In genomic region chr16:86604166-86604565, GRCm38 (mm10) we compare ENCODE assay signal across 10 mouse cellular contexts.
DNase-seq lines count a peak whose midpoint lies in the region; ATAC-seq and TF ChIP-seq lines count a peak whose summit lies in the region.
"Had no signal": no experiment of that assay in that cellular context is flagged by ENCODE, and none has a peak within 500 bp of the region (broad histone marks: within the 10 kb centered on the region; RNA-seq: fewer than 3 reads in every experiment).

No protein-coding gene starts in this region.

- no peaks in the 10 kb centered on the region for H3K4me1 ChIP-seq in forebrain, postnatal 0 days (ENCODE audit: insufficient read depth)
- no peaks in the 10 kb centered on the region for H3K4me1 ChIP-seq in forebrain, embryonic 13.5 days
- no peaks in the 10 kb centered on the region for H3K4me1 ChIP-seq in intestine, postnatal 0 days (replicated peaks; ENCODE audit: control insufficient read depth, insufficient read depth, low read length)
- H3K4me1 ChIP-seq: hindbrain, embryonic 15.5 days had no signal

- WGBS in forebrain, postnatal 0 days = 48% methylated on average over 7 of the region's 7 CpGs
- 62% methylated on average over 7 of the region's 7 CpGs for WGBS in forebrain, embryonic 13.5 days
- WGBS in intestine, postnatal 0 days = 40% methylated on average over 7 of the region's 7 CpGs

- no peaks in the 10 kb centered on the region for H3K27me3 ChIP-seq in forebrain, postnatal 0 days (ENCODE audit: insufficient read depth, low read length)
- no peaks in the 10 kb centered on the region for H3K27me3 ChIP-seq in forebrain, embryonic 13.5 days
- H3K27me3 ChIP-seq in intestine, postnatal 0 days (replicated peaks; ENCODE audit: control insufficient read depth, insufficient read depth, low read length) = no peaks in the 10 kb centered on the region
- H3K27me3 ChIP-seq: CH12.LX; hindbrain, embryonic 15.5 days had no signal

- DNase-seq in forebrain, postnatal 0 days = peak; percentile 1
- DNase-seq in left cerebral cortex, postnatal 4 days = peak; percentile 54
- DNase-seq in left cerebral cortex, postnatal 36 days (ENCODE audit: low spot score in 2 of 2) = no peak
- DNase-seq in brain, adult 2 months (ENCODE audit: low read depth, low spot score) = peak; percentile 5
- peak; percentile 4 to 5 for DNase-seq in kidney, postnatal 4 days

- no peak overlapping the region for H3K4me3 ChIP-seq in forebrain, postnatal 0 days (ENCODE audit: low read depth, low read length)
- no peak overlapping the region for H3K4me3 ChIP-seq in forebrain, embryonic 13.5 days
- H3K4me3 ChIP-seq in intestine, postnatal 0 days (ENCODE audit: low read depth, low read length) = no peak overlapping the region
- H3K4me3 ChIP-seq: hindbrain, embryonic 15.5 days had no signal

- H3K36me3 ChIP-seq in forebrain, postnatal 0 days (ENCODE audit: insufficient read depth) = no peaks in the 10 kb centered on the region
- H3K36me3 ChIP-seq in forebrain, embryonic 13.5 days (ENCODE audit: poor library complexity, severe bottlenecking) = no peaks in the 10 kb centered on the region
- H3K36me3 ChIP-seq in intestine, postnatal 0 days (ENCODE audit: control insufficient read depth, insufficient read depth) = no peaks in the 10 kb centered on the region
- H3K36me3 ChIP-seq: hindbrain, embryonic 15.5 days had no signal

- no peak overlapping the region for H3K27ac ChIP-seq in forebrain, postnatal 0 days (ENCODE audit: low read depth, low read length)
- no peak overlapping the region for H3K27ac ChIP-seq in forebrain, embryonic 13.5 days
- no peak overlapping the region for H3K27ac ChIP-seq in intestine, postnatal 0 days (ENCODE audit: low read depth, low read length)
- H3K27ac ChIP-seq: hindbrain, embryonic 15.5 days; liver, embryonic 14.5 days had no signal

- no peak overlapping the region for H3K9ac ChIP-seq in forebrain, postnatal 0 days
- no peak overlapping the region for H3K9ac ChIP-seq in forebrain, embryonic 13.5 days
- H3K9ac ChIP-seq in intestine, postnatal 0 days (ENCODE audit: low read depth, low read length) = no peak overlapping the region
- H3K9ac ChIP-seq: hindbrain, embryonic 15.5 days; liver, embryonic 14.5 days had no signal

- H3K4me2 ChIP-seq in forebrain, postnatal 0 days (ENCODE audit: low read depth) = no peak overlapping the region
- H3K4me2 ChIP-seq in forebrain, embryonic 13.5 days = no peak overlapping the region
- H3K4me2 ChIP-seq in intestine, postnatal 0 days (replicated peaks; ENCODE audit: low read depth) = no peak overlapping the region
- H3K4me2 ChIP-seq: hindbrain, embryonic 15.5 days had no signal

- H3K9me3 ChIP-seq in forebrain, postnatal 0 days (ENCODE audit: low read length) = no peaks in the 10 kb centered on the region
- no peaks in the 10 kb centered on the region for H3K9me3 ChIP-seq in forebrain, embryonic 13.5 days (replicated peaks)
- H3K9me3 ChIP-seq in intestine, postnatal 0 days (ENCODE audit: control insufficient read depth) = no peaks in the 10 kb centered on the region
- H3K9me3 ChIP-seq: hindbrain, embryonic 15.5 days had no signal

- no peak for TF ChIP-seq CTCF in forebrain, postnatal 0 days (IDR thresholded peaks at IDR 0.05; ENCODE audit: low read depth)
- TF ChIP-seq CTCF in intestine, postnatal 0 days (IDR thresholded peaks at IDR 0.05; ENCODE audit: low read depth) = no peak

- intact Hi-C loops in left cerebral cortex, postnatal 4 days (cut with DNase I) = no loop called here
- intact Hi-C loops in left cerebral cortex, postnatal 36 days (cut with DNase I) = no loop called here

- no peak for ATAC-seq in forebrain, postnatal 0 days
- no peak; the same call in 1 of the 2 replicates for ATAC-seq in forebrain, embryonic 13.5 days
- ATAC-seq in intestine, postnatal 0 days = no peak

Comparison
In these comparisons a context has a peak if more than half of its experiments do, and no peak if none do; other contexts are left out.
1. DNase-seq: peak in forebrain, postnatal 0 days (single experiment), left cerebral cortex, postnatal 4 days (single experiment), brain, adult 2 months (single experiment) and kidney, postnatal 4 days (2 of 2); none in left cerebral cortex, postnatal 36 days (0 of 2).